Mouse (Mus musculus) heart, postnatal 4 days (tissue): Measurements from ENCODE around the gene Slc35e3. TPM values are rescaled to one million over a fixed set of nuclear protein-coding genes. Genes with fewer than 3 reads are reported as not detected.
A peak's percentile ranks its signal among the peaks of the same experiment; 100 is the strongest.
"Not testable (repeated sequence)": the region's sequence is repeated elsewhere in the genome, so short reads cannot be mapped to it uniquely, and the experiment has no call there.

ENCODE experiments used
- DNase-seq: peaks from one replicate; pipeline ENCODE4 v3.0.0; 2021
- total RNA-seq, 2 experiments: library from RNA; stranded (reverse); gene quantifications; 2 replicates each; pipeline ENCODE4 v1.2.3; 2021

Slc35e3 gene
- total RNA-seq, 2 experiments from 2014 or later: 7.3 to 8.8 TPM

DNA sequence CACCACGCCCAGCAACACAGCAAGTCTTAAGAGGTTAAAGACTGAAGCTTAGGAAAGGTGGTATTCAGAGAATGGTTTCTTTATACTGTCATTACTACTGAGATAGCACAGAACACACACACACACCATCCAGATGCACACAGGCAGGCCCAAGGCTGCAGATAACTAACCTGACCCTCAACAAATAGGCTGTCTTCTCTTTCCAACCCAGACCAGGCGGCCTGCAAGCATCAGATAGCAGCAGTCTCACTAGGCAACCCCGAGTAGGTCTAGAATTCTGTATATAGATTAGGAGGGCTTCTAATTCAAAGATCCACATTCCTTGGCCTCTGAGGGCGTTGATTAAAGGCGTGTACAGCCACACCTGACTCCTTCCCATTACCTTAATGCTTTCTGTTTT lies 14.0 kb downstream of the Slc35e3 start:
- no peak for DNase-seq

DNA sequence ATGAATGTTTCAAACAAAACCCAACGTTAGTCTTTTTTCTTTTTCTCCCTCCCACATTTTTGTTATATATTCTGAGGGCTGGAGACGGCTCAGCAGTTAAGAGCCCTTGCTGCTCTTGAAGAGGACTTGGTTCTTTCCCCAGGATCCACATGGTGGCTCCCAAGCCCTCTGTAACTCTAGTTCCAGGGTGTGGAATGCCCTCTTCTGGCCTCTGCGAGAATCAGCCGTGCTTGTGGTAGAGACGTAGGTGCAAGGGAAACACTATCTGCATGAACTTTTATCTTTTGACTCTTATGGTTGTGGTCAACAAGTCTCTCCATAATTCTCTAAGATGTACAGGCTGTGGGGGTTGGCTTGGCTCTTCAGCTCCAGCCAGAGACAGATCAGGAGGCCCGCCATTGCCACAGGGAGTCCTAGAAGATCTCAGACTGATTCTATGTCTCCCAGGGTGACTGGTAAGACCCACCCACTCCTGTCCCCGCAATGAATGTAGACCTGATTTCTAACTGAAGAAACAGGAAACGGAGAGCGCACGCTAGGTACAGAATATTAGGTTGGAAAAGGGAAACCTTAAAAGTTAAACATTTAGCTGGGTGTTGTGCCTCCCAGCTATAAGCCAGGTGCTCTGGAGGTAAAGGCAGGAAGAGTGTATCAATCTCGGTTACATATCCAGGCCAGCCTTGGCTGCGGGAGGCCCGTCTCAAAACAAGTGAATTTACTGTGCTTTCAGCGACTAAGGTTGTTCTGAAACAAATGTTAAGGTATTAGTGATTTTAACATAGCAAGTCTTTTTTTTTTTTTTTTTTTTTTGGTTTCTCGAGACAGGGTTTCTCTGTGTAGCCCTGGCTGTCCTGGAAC lies 14.7 kb downstream of the Slc35e3 start:
- DNase-seq: peak; percentile 61

- DNase-seq: no peak
Measured at GRCm38 (mm10) chr10:117730637-117731203, 15.4 kb downstream of the Slc35e3 start.

GRCm38 (mm10) chr10:117730140-117730539 lies 16.0 kb downstream of the Slc35e3 start:
- DNase-seq: no peak

DNA sequence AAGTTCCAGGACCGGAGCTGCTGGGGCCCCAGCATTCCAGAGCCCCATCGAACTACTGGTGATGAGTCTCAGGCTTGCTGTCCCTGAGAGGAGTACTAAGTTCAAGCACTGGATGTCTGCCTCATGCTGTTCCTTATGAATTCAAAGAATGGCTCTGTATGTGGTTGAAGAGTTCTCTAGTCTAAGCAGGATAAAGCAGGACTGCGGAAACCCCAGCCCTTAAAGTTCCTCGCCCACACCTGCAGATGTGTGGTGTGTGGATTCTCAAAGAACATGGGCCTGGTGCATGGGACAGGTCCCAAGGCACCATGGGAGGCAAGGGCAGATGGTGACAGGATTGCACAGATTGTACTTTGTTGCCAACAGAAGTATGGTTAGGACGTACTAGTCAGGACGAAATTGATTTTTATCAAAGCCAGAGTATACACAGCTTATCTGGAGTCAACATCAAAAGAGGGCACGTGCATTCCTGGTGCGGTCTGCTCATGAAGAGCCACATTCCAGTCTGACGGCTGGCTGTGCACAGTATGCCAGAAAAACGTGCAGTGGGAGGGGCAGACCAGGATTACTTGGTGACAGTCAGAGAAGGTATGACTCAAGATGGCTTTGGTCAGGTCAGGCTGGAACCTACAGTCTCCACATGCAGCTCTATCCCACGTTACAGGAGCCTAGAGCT lies 16.9 kb downstream of the Slc35e3 start:
- no peak for DNase-seq

GRCm38 (mm10) chr10:117728574-117728973 lies 17.6 kb downstream of the Slc35e3 start:
- DNase-seq: no peak

DNA sequence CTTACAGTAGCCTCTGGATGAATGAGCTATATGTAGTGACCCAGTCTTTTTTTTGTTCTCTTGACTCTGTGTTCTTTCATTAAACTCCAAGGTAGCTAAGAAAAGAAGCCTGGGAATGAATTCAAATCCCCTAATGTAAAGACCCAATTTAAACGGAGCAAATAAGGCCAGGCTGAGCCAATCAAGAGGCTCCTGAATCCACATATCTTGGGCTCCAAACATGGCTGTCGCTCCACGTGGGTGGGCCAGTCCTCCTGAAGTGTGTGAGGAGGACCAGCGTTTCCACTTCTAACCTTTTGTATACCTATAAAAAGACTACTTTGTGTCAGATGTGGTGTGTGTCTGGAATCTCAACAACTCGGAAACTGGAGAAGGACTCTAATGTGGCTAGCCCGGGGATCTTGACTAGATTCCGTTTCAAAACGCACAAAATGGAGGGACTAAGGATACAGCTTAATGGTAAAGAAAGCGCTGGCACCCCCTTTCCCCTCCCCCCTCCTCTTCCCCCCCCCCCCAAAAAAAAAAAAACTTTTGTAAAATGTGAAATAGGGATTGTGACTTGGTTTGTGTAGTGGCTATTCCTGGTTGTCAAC lies 18.6 kb downstream of the Slc35e3 start:
- no peak for DNase-seq

- DNase-seq: no peak
Measured at GRCm38 (mm10) chr10:117726888-117727385, 19.2 kb downstream of the Slc35e3 start.

DNA sequence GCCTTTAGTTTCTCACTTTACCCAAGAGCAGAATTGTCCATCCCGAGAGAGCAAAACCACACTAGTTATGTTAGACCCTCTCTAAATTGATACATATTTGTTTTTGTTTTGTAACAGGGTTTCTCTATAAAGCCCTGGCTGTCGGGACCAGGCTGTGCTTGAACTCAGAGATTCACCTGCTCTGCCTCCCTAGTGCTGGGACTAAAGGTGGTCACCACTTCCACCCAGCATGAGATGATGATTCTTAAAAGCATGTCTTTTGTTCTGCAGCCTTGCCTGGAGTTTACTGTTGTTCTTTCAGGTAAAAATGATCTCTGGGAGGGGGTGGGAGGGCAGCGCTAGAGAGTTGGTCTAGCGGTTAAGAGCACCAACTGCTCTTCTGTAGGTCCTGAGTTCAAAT lies 19.8 kb downstream of the Slc35e3 start:
- DNase-seq: no peak

DNA sequence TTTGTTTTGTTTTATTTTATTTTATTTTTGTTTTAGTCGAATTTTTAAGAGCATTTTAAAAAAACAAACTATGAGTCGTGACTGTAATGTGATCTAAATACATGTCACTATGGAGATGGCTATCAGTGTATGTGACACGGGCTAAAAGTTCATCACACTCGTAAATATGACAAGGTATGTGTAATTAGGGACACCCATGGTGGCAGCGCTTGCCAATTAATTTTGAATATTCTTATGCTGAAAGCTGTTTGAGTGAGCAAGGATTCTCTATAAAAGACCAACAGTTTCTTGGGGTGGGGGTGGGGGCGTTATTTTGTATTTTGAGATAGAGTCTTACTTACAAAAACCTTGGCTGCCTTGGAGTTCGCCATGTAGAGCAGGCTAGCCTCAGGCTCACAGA lies 20.5 kb downstream of the Slc35e3 start:
- DNase-seq: no peak

DNA sequence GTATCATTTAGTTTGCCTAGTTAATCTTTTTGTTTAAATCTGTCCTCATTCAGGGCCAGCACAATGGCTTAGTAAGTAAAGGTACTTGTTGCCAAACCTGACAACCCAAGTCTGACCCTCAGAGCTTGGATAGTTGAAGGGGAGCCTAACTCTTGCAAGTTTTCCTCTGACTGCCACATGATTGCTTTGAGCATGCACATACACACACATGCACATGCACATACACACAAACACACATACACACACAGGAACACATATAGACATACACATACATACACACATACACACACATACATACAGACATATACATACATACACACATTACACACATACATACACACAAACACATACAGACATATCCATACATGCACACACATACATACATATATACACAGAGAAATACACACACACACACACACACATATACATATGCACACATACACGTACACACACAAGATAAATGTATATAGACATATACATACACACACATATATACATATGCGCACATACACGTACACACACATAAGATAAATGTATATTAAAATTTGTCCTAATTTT lies 21.3 kb downstream of the Slc35e3 start:
- DNase-seq: no peak

DNA sequence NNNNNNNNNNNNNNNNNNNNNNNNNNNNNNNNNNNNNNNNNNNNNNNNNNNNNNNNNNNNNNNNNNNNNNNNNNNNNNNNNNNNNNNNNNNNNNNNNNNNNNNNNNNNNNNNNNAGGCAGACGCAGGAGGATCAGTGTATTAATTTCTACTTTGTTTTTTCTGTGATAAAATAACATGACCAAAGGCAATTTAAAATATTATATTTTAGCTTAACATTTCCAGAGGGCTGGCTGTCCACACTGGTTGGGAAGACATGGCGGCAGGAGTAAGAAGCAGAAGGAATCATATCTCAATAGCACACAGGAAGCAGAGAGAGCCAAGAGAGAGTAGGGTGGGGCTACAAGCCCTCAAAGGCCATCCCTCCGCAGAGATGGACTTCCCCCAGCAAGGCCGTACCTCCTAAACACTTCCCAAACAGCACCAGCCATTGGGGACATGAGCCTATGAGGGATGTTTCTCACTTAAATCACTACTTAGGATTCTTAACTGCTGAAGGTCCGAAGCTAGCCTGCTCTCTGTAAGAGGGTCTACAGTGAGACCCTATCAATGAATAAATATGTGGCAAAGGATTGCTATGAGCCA lies 21.9 kb downstream of the Slc35e3 start:
- DNase-seq: no peak

GRCm38 (mm10) chr10:117718161-117719119 lies 27.7 kb downstream of the Slc35e3 start:
- peak; percentile 66 for DNase-seq

GRCm38 (mm10) chr10:117717583-117717982 lies 28.6 kb downstream of the Slc35e3 start:
- DNase-seq: peak; percentile 43

- no peak for DNase-seq
Measured at GRCm38 (mm10) chr10:117716686-117717085, 29.5 kb downstream of the Slc35e3 start.

DNA sequence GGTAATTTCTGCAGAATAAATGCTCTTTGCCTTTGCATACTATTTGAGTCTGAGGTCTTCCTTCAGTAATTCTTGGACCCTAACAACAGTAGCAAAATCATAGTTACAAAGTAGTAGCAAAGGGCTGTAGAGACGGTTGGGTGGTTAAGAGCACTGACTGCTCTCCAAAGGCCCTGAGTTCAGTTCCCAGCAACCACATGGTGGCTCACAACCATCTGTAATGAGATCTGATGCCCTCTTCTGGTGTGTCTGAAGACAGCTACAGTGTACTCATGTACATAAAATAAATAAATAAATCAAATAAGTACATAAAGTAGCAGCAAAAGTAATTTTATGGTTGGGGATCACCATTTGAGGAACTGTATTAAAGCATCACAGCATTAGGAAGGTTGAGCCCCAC lies 30.5 kb downstream of the Slc35e3 start:
- not testable (repeated sequence) for DNase-seq

DNA sequence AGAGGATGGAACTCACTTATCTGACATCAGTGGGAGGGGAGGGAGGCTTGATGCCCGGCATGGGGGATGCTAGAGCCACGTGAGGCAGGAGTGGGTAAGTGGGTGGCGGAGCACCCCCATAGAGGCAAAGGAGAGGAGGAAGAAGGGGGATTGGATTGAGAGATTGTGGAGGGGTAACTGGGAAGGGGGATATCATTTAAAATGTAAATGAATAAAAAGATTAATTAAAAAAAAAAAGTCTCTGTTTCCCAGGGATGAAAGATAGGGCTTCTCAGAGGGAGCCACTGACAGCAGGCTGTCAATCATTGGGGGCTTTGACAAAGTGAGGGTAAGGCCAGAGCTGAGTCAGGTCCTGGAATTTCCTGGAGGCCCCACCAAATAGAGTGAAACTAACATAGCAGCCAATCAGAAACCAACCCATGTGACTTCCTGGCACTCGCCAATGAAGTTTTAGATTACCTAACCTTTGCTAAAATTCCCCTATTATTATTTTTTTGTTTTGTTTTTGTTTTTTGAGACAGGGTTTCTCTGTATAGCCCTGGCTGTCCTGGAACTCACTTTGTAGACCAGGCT lies 31.2 kb downstream of the Slc35e3 start:
- DNase-seq: no peak

- DNase-seq: no peak
Measured at GRCm38 (mm10) chr10:117714048-117714545, 32.1 kb downstream of the Slc35e3 start.

DNA sequence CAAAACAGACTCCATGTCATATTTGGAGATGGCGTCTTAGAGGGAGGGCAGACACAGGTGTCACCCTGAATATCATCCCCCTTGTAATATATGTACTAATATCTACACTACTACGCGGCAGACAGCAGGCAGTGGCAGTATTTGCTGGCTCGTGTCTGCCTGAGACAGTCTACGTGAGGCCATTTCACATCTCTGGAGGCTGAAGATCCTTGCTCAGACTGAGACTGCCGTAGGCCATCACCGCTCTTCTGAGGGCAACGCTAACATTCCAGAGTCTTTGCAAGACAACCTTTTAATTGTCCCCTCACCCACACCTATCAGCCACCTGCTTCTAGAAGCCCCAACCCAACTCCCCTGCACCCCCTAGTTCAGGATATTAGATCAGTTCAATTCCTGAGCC lies 32.7 kb downstream of the Slc35e3 start:
- DNase-seq: no peak

DNA sequence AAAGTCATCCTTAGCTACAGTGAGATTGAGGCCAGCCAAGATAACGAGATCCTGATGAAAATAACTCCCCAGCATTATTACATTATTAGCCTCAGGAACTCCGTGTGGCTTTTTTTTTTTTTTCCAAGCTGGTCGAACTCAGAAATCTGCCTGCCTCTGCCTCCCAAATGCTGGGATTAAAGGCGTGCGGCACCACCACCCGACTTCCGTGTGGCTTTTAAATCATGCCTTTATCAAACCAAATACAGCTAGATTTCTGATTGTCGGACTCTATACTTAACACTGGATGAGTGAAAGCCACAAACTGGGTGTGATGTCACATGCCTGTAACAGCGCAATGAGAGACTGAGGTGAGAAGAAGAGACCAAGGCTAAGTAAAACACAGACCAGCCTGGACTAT lies 33.3 kb downstream of the Slc35e3 start:
- no peak for DNase-seq
